Mouse (Mus musculus) ES-Bruce4 (cell line): ENCODE measurements around the gene Gpbar1.

Experiments used
- CTCF ChIP-seq: IDR thresholded peaks from one replicate; pipeline ENCODE4 v1.8.1; 2011; ENCODE audit warnings: low read depth, low read length
- EP300 ChIP-seq: IDR thresholded peaks from 2 replicates; pipeline ENCODE4 v1.6.1; 2011; ENCODE audit warnings: low read depth, low read length; ENCODE audit not compliant: insufficient read depth
- POLR2A ChIP-seq: IDR thresholded peaks from one replicate; pipeline ENCODE4 v1.8.1; 2011; ENCODE audit warnings: low read length; ENCODE audit not compliant: insufficient read depth

- TF ChIP-seq CTCF (no peak), POLR2A (no peak), EP300 (no peak)
These were observed 7.1 kb downstream of the Gpbar1 start for GRCm38 (mm10) chr1:74285212-74286010.
